Mouse (Mus musculus): ENCODE data around the gene Rusc1. TPM values are rescaled to one million over a fixed set of nuclear protein-coding genes. Genes with fewer than 3 reads are reported as not detected.
"Not testable (repeated sequence)": the region's sequence is repeated elsewhere in the genome, so short reads cannot be mapped to it uniquely, and the experiment has no call there.

Gene Rusc1
- polyA plus RNA-seq, 1 experiment from 2014 or later: 7.7 TPM

GRCm38 (mm10) chr3:89091811-89092508, 1.2 kb downstream of the Rusc1 start:
- H3K27me3 ChIP-seq (replicated peaks): peaks cover 37% of the 10 kb centered on the region
- peaks cover 33% of the 10 kb centered on the region for H3K36me3 ChIP-seq
- peak overlapping the region; percentile 99 for H3K4me2 ChIP-seq
- no peaks in the 10 kb centered on the region for H3K9me3 ChIP-seq (replicated peaks)
- H3K4me1 ChIP-seq: peaks cover 64% of the 10 kb centered on the region
- peak overlapping the region; percentile 65 for H3K4me3 ChIP-seq
- no peak overlapping the region for H3K27ac ChIP-seq
- 15% methylated on average over 20 of the region's 20 CpGs for WGBS (ENCODE audit: insufficient replicate concordance)
- H3K9ac ChIP-seq: peak overlapping the region; percentile 77; the same call in 1 of the 2 replicates
- ATAC-seq: no peak

GRCm38 (mm10) chr3:89090694-89091655, 2.1 kb downstream of the Rusc1 start:
- peaks cover 28% of the 10 kb centered on the region for H3K36me3 ChIP-seq
- ATAC-seq: peak; percentile 53
- H3K27ac ChIP-seq: peak overlapping the region; percentile 81
- 1% methylated on average over 69 of the region's 74 CpGs for WGBS (ENCODE audit: insufficient replicate concordance)
- peak overlapping the region; percentile 99 for H3K4me2 ChIP-seq
- H3K9me3 ChIP-seq (replicated peaks): no peaks in the 10 kb centered on the region
- H3K4me3 ChIP-seq: peak overlapping the region; percentile 65
- peaks cover 37% of the 10 kb centered on the region for H3K27me3 ChIP-seq (replicated peaks)
- H3K4me1 ChIP-seq: peaks cover 69% of the 10 kb centered on the region
- H3K9ac ChIP-seq: peak overlapping the region; percentile 77

DNA sequence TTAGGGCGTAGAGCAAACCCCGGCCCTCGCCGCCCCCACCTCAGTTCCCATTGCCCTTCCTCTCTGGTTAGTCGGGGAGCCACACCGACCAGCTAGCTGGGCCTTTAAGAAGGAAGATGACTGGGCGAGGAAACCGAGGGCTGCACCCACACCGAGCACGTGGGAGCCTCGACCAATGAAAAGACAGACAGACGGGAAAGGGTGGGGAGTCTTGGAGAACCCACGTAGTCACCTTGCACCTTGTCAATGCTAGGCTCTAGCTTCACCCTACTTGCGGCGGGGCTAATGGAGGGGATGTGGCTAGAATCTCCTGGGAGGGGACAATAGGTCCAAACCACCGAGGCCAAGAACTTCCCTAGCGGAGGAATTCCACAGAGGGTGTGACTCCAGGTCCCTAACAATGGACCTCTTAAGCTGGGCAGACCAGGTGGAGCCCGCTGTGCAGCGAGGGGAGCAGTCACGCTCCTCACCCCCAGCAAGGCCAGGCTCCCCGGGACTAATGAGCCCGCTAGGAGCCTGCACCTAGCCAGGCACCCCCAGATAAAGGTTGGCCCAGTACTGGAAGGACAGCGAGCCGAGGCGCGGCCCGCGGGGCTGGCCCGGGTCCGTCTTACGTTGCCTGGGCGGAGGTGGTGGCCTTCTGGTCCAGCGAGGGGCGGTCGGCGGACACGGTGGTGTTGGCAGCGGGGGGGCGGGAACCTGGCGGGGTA, 3.1 kb downstream of the Rusc1 start:
- Histone ChIP-seq H3K4me3 (peak overlapping the region; percentile 65), H3K9ac (peak overlapping the region; percentile 77), H3K9me3 (replicated peaks) (no peaks in the 10 kb centered on the region), H3K4me1 (peaks cover 69% of the 10 kb centered on the region), H3K4me2 (peak overlapping the region; percentile 99), H3K27me3 (replicated peaks) (peaks cover 37% of the 10 kb centered on the region), H3K36me3 (peaks cover 21% of the 10 kb centered on the region), H3K27ac (peak overlapping the region; percentile 81)
- WGBS (ENCODE audit: insufficient replicate concordance): under 1% methylated on average over 40 of the region's 40 CpGs
- ATAC-seq: peak; percentile 88

DNA sequence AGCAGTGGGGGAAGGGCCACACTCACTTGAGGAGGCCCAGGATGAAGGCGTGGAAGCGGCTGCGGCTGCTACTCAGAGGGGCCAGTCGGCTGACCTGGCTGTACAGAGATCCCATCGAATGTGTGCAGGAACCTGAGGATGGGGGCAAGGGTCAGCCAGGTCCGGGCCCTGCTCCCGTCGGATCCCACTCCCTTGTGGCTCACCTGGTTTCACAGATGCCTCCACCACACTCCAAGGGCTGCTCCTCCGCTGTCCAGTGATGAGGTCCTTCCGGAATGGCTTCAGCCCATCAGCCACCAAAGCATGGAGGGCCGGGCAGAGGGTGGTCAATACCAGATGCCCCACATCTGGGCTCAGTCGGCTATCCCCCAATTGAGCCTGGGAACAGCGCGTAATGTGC, 4.1 kb downstream of the Rusc1 start:
- Histone ChIP-seq H3K27ac (no peak overlapping the region), H3K4me2 (peak overlapping the region; percentile 99), H3K9ac (peak overlapping the region; percentile 55), H3K4me3 (peak overlapping the region; percentile 65), H3K4me1 (peaks cover 67% of the 10 kb centered on the region), H3K9me3 (replicated peaks) (no peaks in the 10 kb centered on the region), H3K36me3 (peaks cover 10% of the 10 kb centered on the region), H3K27me3 (replicated peaks) (peaks cover 37% of the 10 kb centered on the region)
- WGBS (ENCODE audit: insufficient replicate concordance): 36% methylated on average over 14 of the region's 14 CpGs
- ATAC-seq: no peak

DNA sequence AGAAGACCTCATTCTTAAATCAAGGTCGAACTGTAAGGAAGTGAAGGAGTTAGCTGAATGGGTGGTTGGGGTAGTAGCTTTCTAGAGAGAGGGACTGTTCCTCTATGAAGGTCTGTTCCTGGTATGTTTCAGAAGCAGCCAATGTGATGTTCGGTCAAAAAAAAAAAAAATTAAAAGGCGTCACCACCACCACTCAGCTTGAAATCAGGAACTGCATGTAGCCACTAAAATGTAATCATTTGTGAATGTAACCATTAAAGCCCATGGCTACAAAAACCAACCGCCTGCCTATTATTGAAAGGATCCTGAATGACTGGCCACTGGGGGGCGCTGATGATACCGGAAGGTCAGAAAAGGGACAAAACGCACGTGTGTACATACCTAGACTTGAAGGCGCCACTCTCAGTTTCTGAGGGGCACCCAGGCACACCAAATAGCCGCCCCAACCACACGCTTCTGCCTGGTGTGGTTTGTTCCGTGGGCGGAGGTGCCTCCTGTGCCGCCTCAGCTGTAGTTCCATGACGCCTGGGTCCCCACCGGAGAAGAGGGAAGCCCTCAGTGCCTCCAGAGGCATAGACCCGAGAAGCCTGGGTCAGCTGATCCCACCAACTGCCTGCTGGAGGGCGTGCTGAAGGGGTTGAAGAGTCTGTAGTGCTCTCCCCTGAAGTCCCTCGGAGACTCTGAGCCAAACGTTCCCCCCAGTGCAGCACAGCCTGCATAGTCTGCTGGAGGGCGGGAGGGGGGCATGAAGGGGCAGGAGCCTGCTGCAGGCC, 5.6 kb downstream of the Rusc1 start:
- Histone ChIP-seq H3K4me2 (peak overlapping the region; percentile 99), H3K9ac (peak overlapping the region; percentile 40; the same call in 1 of the 2 replicates), H3K4me1 (peaks cover 53% of the 10 kb centered on the region), H3K4me3 (no peak overlapping the region), H3K9me3 (replicated peaks) (no peaks in the 10 kb centered on the region), H3K27me3 (replicated peaks) (peaks cover 28% of the 10 kb centered on the region), H3K27ac (no peak overlapping the region), H3K36me3 (peaks cover 7% of the 10 kb centered on the region; the same call in 1 of the 2 replicates)
- ATAC-seq: no peak
- 19% methylated on average over 21 of the region's 21 CpGs for WGBS (ENCODE audit: insufficient replicate concordance)

DNA sequence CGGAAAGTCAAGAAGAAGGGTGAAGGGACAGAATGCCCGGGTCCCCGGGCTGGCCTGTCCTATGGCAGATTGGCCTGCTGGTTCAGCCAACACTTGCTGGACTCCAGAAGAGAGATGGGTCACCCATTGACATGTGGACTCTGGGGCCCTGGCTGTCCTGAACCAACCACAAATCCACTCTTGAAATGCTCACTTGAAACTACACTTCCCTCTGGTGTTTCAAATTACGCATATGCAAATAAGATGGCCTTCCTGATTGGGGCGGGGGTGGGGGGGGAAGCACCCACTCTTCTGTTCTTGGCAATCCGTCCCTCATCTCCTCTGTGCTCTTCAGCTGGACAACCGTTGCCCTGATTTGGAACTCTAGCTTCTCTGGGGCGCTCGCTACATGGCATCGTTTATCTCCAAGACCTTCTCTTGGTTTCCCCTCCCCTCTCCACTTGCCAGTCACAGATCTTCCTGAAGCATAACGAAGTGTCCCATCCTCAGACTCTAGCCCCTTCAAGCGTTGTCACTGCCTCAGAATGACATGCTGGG, 8.4 kb downstream of the Rusc1 start:
- H3K9ac ChIP-seq: no peak overlapping the region
- peaks cover 42% of the 10 kb centered on the region for H3K4me1 ChIP-seq
- 68% methylated on average over 12 of the region's 12 CpGs for WGBS (ENCODE audit: insufficient replicate concordance)
- H3K27ac ChIP-seq: no peak overlapping the region
- no peak for ATAC-seq
- no peak overlapping the region for H3K4me3 ChIP-seq
- peaks cover 23% of the 10 kb centered on the region for H3K36me3 ChIP-seq
- no peak overlapping the region for H3K4me2 ChIP-seq
- peaks cover 10% of the 10 kb centered on the region for H3K27me3 ChIP-seq (replicated peaks)
- no peaks in the 10 kb centered on the region for H3K9me3 ChIP-seq (replicated peaks)

- Histone ChIP-seq H3K27me3 (replicated peaks) (peaks cover 10% of the 10 kb centered on the region), H3K4me3 (no peak overlapping the region), H3K9me3 (replicated peaks) (no peaks in the 10 kb centered on the region), H3K9ac (no peak overlapping the region), H3K4me1 (peaks cover 37% of the 10 kb centered on the region), H3K36me3 (peaks cover 29% of the 10 kb centered on the region), H3K27ac (no peak overlapping the region), H3K4me2 (no peak overlapping the region)
- ATAC-seq: no peak
- 69% methylated on average over 2 of the region's 2 CpGs for WGBS (ENCODE audit: insufficient replicate concordance)
These were observed 9.0 kb downstream of the Rusc1 start for GRCm38 (mm10) chr3:89084133-89084532.

DNA sequence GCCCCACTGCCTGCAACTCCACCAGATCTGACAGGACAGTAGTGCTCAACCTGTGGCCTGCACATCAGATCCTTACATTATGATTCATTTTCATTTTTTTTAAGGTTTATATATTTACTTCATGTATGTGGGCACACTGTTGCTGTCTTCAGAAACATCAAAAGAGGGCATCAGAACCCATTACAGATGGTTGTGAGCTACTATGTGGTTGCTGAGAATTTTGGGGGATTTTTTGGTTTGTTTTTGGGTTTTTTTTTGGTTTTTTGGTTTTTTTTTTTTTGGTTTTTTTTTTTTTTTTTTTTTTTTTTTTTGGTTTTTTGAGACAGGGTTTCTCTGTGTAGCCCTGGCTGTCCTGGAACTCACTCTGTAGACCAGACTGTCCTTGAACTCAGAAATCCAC, 10.8 kb downstream of the Rusc1 start:
- not testable (repeated sequence) for H3K4me2 ChIP-seq; H3K4me3 ChIP-seq; ATAC-seq; H3K27ac ChIP-seq; H3K9ac ChIP-seq; H3K27me3 ChIP-seq (replicated peaks); H3K9me3 ChIP-seq (replicated peaks)
- Histone ChIP-seq H3K36me3 (peaks cover 43% of the 10 kb centered on the region), H3K4me1 (peaks cover 18% of the 10 kb centered on the region)

DNA sequence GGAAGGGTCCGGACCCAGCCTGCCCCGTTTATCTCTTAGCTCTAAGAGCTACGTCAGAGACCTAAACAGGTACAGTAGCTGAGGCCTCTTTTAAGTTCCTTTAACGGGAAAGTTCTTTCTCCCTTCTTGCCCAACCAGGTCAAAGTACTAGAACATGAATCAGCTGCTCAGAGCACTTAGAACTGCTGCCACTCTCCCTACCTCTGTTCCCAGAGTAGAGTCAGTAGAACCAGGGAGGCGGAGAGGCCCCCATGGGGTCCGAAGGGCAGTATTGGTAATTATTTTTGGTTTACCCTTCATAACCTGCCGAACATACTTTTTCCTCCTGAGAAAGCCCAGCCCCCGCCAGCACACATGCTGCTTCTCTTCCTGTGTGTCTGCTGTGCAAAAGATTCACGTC, 15.7 kb downstream of the Rusc1 start:
- peaks cover 12% of the 10 kb centered on the region for H3K4me1 ChIP-seq

DNA sequence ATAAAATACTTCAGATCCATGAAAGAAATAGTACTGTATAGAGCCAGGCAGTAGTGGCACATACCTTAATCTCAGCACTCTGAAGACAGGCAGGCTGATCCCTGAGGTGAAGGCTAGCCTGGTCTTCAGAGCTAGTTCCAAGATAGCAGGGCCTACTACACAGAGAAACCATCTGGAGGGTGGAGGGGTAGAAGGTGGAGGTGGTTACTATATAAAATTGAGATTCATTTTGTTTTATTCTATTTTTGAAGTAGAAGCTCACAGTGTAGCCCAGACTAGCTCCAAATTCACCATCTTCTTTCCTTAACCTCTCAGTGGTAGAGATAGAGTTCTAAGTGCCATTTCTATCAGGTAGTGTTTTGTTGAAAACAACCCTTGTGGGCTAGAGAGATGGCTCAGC, 25.8 kb downstream of the Rusc1 start:
- no peak overlapping the region for H3K27ac ChIP-seq
- no peak for ATAC-seq
- H3K4me1 ChIP-seq: no peaks in the 10 kb centered on the region
- H3K36me3 ChIP-seq: peaks cover 97% of the 10 kb centered on the region
- H3K4me3 ChIP-seq: no peak overlapping the region
- no peaks in the 10 kb centered on the region for H3K27me3 ChIP-seq (replicated peaks)
- H3K9ac ChIP-seq: no peak overlapping the region
- no peak overlapping the region for H3K4me2 ChIP-seq
- H3K9me3 ChIP-seq (replicated peaks): no peaks in the 10 kb centered on the region

More for the DNA sequence above, 15.7 kb downstream of the Rusc1 start:
- Histone ChIP-seq H3K27me3 (replicated peaks) (no peaks in the 10 kb centered on the region), H3K4me2 (no peak overlapping the region), H3K36me3 (peaks cover 85% of the 10 kb centered on the region), H3K27ac (no peak overlapping the region), H3K9me3 (replicated peaks) (no peaks in the 10 kb centered on the region), H3K4me3 (no peak overlapping the region), H3K9ac (no peak overlapping the region)
- 89% methylated on average over 9 of the region's 9 CpGs for WGBS (ENCODE audit: insufficient replicate concordance)
- ATAC-seq: no peak

GRCm38 (mm10) chr3:89061696-89062095, 31.4 kb downstream of the Rusc1 start:
- no peak overlapping the region for H3K9ac ChIP-seq
- no peaks in the 10 kb centered on the region for H3K9me3 ChIP-seq (replicated peaks)
- no peak overlapping the region for H3K4me3 ChIP-seq
- WGBS (ENCODE audit: insufficient replicate concordance): 86% methylated on average over 3 of the region's 3 CpGs
- peaks cover 99% of the 10 kb centered on the region for H3K36me3 ChIP-seq
- no peaks in the 10 kb centered on the region for H3K27me3 ChIP-seq (replicated peaks)
- no peak overlapping the region for H3K4me2 ChIP-seq
- no peak for ATAC-seq
- no peaks in the 10 kb centered on the region for H3K4me1 ChIP-seq
- no peak overlapping the region for H3K27ac ChIP-seq

All from liver, embryonic 12.5 days (tissue).